Mouse (Mus musculus) bone marrow macrophage, adult 2 months (primary cell): Measurements from ENCODE around the gene Syt2.

ENCODE experiments used
- CTCF ChIP-seq: IDR thresholded peaks from 2 replicates; pipeline ENCODE4 v1.5.1; 2012; ENCODE audit warnings: low read depth, mild to moderate bottlenecking, low read length, moderate library complexity
- POLR2A ChIP-seq: IDR thresholded peaks from 2 replicates; pipeline ENCODE4 v1.6.1; 2012; ENCODE audit warnings: mild to moderate bottlenecking, low read depth, low read length, borderline replicate concordance

- TF ChIP-seq POLR2A = no peak
- no peak for TF ChIP-seq CTCF
Observed at GRCm38 (mm10) chr1:134636245-134636644, 10.2 kb upstream of the Syt2 start.
